Mouse (Mus musculus) forebrain, postnatal 0 days (tissue): ENCODE data around the gene Mdm2. TPM values are rescaled to one million over a fixed set of nuclear protein-coding genes. Genes with fewer than 3 reads are reported as not detected.

Experiments
- ATAC-seq: fragments of 200-750 bp; cut with Nextera tagmentation; 2 replicates; pipeline ENCODE4 v1.8.0; 2017; ENCODE audit warnings: mild to moderate bottlenecking, moderate library complexity
- DNase-seq: peaks from one replicate; pipeline ENCODE4 v3.0.0-alpha.2; 2015
- H3K27ac ChIP-seq: fragments of 300-500 bp; sonication (generic); 2 replicates; pipeline ENCODE4 v1.5.1; 2014; ENCODE audit warnings: low read depth, mild to moderate bottlenecking, antibody characterized with exemption, low read length, moderate library complexity, mixed read lengths
- H3K27me3 ChIP-seq: fragments of 300-500 bp; sonication (generic); 2 replicates; pipeline ENCODE4 v1.6.1; 2014; ENCODE audit warnings: mild to moderate bottlenecking, low read length, mixed read lengths; ENCODE audit not compliant: insufficient read depth
- H3K36me3 ChIP-seq: fragments of 300-500 bp; sonication (generic); 2 replicates; pipeline ENCODE4 v1.6.1; 2014; ENCODE audit warnings: mild to moderate bottlenecking, moderate library complexity; ENCODE audit not compliant: insufficient read depth
- H3K4me1 ChIP-seq: fragments of 300-500 bp; sonication (generic); 2 replicates; pipeline ENCODE4 v1.6.1; 2014; ENCODE audit warnings: antibody characterized with exemption; ENCODE audit not compliant: insufficient read depth
- H3K4me2 ChIP-seq: fragments of 300-500 bp; sonication (generic); 2 replicates; pipeline ENCODE4 v1.6.1; 2014; ENCODE audit warnings: low read depth, mild to moderate bottlenecking, moderate library complexity
- H3K4me3 ChIP-seq: fragments of 300-500 bp; sonication (generic); 2 replicates; pipeline ENCODE4 v1.5.1; 2014; ENCODE audit warnings: low read depth, low read length, mixed read lengths
- H3K9ac ChIP-seq: fragments of 300-500 bp; sonication (generic); 2 replicates; pipeline ENCODE4 v1.6.1; 2014; ENCODE audit warnings: mild to moderate bottlenecking
- H3K9me3 ChIP-seq: fragments of 300-500 bp; sonication (generic); 2 replicates; pipeline ENCODE4 v1.6.1; 2016; ENCODE audit warnings: low read length
- CTCF ChIP-seq: sonication (generic); IDR thresholded peaks from 2 replicates; pipeline ENCODE4 v1.5.1; 2016; ENCODE audit warnings: antibody characterized with exemption, control low read depth, low read depth
- WGBS: fragments of 180-500 bp; shearing (Covaris S2); extraction: QIAGEN DNeasy Blood & Tissue Kit; methylation state at CpG from one replicate; pipeline ENCODE4 v1.1.7; 2014; 5-methylcytosine and 5-hydroxymethylcytosine counted together
- polyA plus RNA-seq: library from polyadenylated mRNA; unstranded; fragments of >200 nt; fragmentation: Nextera tagmentation; extraction: Ambion mirVana; gene quantifications from 2 replicates; pipeline ENCODE4 v1.2.1, GENCODE M21; 2015
- total RNA-seq: library from RNA; depleted of rRNA; stranded (reverse); fragments of >200 nt; gene quantifications from 2 replicates; pipeline ENCODE4 v1.2.3, GENCODE M21; 2014

Mdm2 gene
- total and polyA plus RNA-seq, 2 experiments from 2014 or later: 30.2 to 77.3 TPM

GRCm38 (mm10) chr10:117675096-117676035, 35.2 kb downstream of the Mdm2 start:
- peaks cover 3% of the 10 kb centered on the region; the same call in 1 of the 2 replicates for H3K4me1 ChIP-seq
- peak overlapping the region; percentile 54 for H3K4me2 ChIP-seq
- H3K9me3 ChIP-seq: no peaks in the 10 kb centered on the region
- peak overlapping the region; percentile 47 for H3K9ac ChIP-seq
- no peaks in the 10 kb centered on the region for H3K36me3 ChIP-seq
- DNase-seq: peak; percentile 96
- H3K27ac ChIP-seq: peak overlapping the region; percentile 82
- H3K27me3 ChIP-seq: no peaks in the 10 kb centered on the region
- TF ChIP-seq CTCF: no peak
- peak; percentile 91 for ATAC-seq
- peak overlapping the region; percentile 34 for H3K4me3 ChIP-seq
- WGBS: 29% methylated on average over 20 of the region's 20 CpGs

GRCm38 (mm10) chr10:117674359-117675019, 36.1 kb downstream of the Mdm2 start:
- TF ChIP-seq CTCF: no peak
- H3K9me3 ChIP-seq: no peaks in the 10 kb centered on the region
- no peak overlapping the region for H3K4me3 ChIP-seq
- ATAC-seq (no peak), DNase-seq (no peak)
- 83% methylated on average over 3 of the region's 3 CpGs for WGBS
- peaks cover 3% of the 10 kb centered on the region; the same call in 1 of the 2 replicates for H3K4me1 ChIP-seq
- H3K27me3 ChIP-seq: no peaks in the 10 kb centered on the region
- no peak overlapping the region for H3K4me2 ChIP-seq
- H3K36me3 ChIP-seq: no peaks in the 10 kb centered on the region
- no peak overlapping the region for H3K9ac ChIP-seq
- H3K27ac ChIP-seq: no peak overlapping the region

- no peaks in the 10 kb centered on the region for H3K36me3 ChIP-seq
- 97% methylated on average over 1 of the region's 1 CpGs for WGBS
- H3K9me3 ChIP-seq: no peaks in the 10 kb centered on the region
- no peak overlapping the region for H3K27ac ChIP-seq
- no peak for TF ChIP-seq CTCF
- H3K27me3 ChIP-seq: no peaks in the 10 kb centered on the region
- H3K4me3 ChIP-seq: no peak overlapping the region
- ATAC-seq (no peak), DNase-seq (no peak)
- H3K4me1 ChIP-seq: peaks cover 3% of the 10 kb centered on the region; the same call in 1 of the 2 replicates
- no peak overlapping the region for H3K4me2 ChIP-seq
- no peak overlapping the region for H3K9ac ChIP-seq
These were observed 36.6 kb downstream of the Mdm2 start for GRCm38 (mm10) chr10:117673913-117674312.

- Histone ChIP-seq H3K27me3 (no peaks in the 10 kb centered on the region), H3K9ac (no peak overlapping the region), H3K4me3 (no peak overlapping the region), H3K27ac (no peak overlapping the region), H3K36me3 (no peaks in the 10 kb centered on the region), H3K4me1 (peaks cover 3% of the 10 kb centered on the region; the same call in 1 of the 2 replicates), H3K9me3 (no peaks in the 10 kb centered on the region), H3K4me2 (no peak overlapping the region)
- WGBS: 29% methylated on average over 7 of the region's 7 CpGs
- DNase-seq (peak; percentile 58), ATAC-seq (no peak)
- TF ChIP-seq CTCF: no peak
These were observed 37.9 kb downstream of the Mdm2 start for GRCm38 (mm10) chr10:117672693-117673092.

- DNase-seq (no peak), ATAC-seq (no peak)
- H3K36me3 ChIP-seq: no peaks in the 10 kb centered on the region
- no peak for TF ChIP-seq CTCF
- peaks cover 3% of the 10 kb centered on the region; the same call in 1 of the 2 replicates for H3K4me1 ChIP-seq
- H3K27ac ChIP-seq: no peak overlapping the region
- H3K4me3 ChIP-seq: no peak overlapping the region
- H3K27me3 ChIP-seq: no peaks in the 10 kb centered on the region
- H3K4me2 ChIP-seq: no peak overlapping the region
- 85% methylated on average over 13 of the region's 13 CpGs for WGBS
- H3K9me3 ChIP-seq: no peaks in the 10 kb centered on the region
- H3K9ac ChIP-seq: no peak overlapping the region
These were observed 38.5 kb downstream of the Mdm2 start for GRCm38 (mm10) chr10:117671930-117672666.

- TF ChIP-seq CTCF: no peak
- no peak for DNase-seq
- no peak overlapping the region for H3K4me3 ChIP-seq
- H3K27ac ChIP-seq: no peak overlapping the region
- no peak overlapping the region for H3K4me2 ChIP-seq
- H3K27me3 ChIP-seq: no peaks in the 10 kb centered on the region
- no peaks in the 10 kb centered on the region for H3K36me3 ChIP-seq
- H3K9me3 ChIP-seq: no peaks in the 10 kb centered on the region
- no peak for ATAC-seq
- WGBS: 88% methylated on average over 9 of the region's 9 CpGs
- no peak overlapping the region for H3K9ac ChIP-seq
- peaks cover 3% of the 10 kb centered on the region; the same call in 1 of the 2 replicates for H3K4me1 ChIP-seq
These were observed 39.3 kb downstream of the Mdm2 start for GRCm38 (mm10) chr10:117671266-117671665.
